Mouse (Mus musculus): ENCODE measurements around the gene Prkcb. TPM values are rescaled to one million over a fixed set of nuclear protein-coding genes. Genes with fewer than 3 reads are reported as not detected.

The Prkcb gene
- polyA plus RNA-seq, 1 experiment from 2014 or later: 206 TPM

DNA sequence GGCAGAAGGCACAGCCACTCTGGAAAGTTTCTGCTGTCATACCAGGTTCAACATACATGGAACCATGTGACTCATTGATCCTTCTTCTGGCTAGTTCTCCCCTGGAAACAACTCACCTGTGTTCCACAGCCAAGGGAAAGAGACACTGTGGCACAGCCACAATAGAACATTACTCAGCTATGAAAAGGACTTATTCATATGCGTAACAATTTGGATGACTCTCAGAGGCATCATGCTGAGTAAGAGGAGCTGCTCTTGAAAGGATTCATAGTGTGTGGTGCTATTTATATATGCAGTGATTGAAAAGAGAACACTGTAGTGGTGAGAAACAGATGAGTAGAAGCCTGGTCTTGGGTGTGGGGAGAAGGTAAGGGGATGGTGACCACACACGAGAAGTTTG is 217.9 kb downstream of the Prkcb start:
- DNase-seq (ENCODE audit: low spot score): no peak

DNA sequence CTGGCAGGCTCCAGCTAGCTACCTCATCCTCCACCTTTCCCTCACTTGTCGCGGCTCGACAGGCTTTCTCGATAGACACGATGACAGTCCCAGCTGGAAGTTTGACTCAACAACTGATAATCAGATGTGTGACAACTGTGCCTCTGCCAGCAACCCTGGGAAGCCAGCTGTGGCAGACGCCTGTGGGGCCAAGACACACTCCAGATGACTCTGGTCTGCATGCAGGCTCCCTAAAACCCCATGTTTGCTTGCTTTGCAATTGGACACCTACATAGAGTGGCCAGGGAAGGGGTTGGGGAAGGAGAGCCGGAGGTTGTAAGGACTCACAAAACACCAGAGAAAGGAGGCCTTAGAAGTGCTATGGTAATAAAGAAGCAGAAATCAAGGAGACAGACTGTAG is 221.4 kb downstream of the Prkcb start:
- no peak for DNase-seq (ENCODE audit: low spot score)

DNA sequence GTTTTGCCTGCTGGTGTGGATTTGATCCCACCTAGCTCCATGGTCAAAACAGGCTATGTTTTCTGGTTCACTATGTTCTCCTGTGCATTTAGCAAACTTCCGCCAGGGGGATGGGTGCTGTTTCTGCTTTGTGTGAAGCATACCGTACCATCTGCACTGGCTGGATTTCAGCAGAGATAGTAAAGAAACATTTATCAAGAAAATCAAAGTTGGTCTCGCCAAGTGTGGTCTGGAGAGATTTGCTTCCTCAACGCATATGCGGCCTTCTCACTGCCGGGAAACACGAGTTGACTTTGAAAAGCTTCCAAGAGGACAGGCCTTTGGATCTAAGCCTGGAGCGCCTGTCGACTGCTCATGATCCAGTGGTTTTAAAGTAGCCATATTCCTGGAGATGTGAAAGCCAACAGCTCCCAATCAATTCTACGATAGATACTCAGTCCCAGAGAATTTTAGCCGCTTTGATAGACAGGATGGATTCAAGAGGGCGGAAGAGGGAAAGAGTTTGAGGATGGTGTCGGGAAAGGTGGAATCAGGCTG is 223.9 kb downstream of the Prkcb start:
- DNase-seq (ENCODE audit: low spot score): no peak

DNA sequence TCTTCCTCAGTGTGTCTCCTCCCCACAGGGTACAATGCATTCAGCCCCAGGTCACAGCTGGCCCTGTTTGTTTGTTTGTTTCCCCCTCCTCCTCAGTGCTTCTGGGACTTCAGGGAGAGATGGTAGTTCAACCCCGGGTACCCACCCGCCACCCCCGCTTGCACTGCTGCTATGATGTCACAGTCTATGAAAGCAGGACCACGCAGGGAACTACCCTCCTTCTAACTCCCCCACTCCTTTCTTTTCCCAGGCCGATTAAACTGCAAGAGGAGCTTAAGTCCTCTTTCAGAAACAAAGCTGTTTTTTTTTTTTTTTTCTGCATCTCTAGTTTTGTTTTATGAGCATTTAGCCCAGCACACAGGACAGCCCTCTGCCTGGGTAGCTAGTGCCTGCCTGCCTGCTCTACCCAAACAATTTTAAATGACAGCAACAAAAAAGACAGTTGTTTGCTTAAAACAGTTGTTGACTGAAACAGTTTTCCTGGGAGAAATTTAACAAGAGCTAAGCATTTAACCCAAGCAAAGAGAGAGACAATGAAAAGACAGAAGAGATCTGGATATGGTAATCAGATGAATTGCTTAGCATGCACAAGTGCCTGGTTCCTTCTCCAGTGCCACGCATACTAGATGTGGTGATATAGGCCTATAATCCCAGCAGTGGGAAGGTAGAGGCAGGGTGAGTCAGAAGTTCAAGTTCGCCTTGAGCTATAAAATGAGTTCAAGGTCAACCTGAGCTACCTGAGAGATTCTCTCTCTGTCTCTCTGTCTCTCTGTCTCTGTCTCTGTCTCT is 232.5 kb downstream of the Prkcb start:
- DNase-seq (ENCODE audit: low spot score): no peak

DNA sequence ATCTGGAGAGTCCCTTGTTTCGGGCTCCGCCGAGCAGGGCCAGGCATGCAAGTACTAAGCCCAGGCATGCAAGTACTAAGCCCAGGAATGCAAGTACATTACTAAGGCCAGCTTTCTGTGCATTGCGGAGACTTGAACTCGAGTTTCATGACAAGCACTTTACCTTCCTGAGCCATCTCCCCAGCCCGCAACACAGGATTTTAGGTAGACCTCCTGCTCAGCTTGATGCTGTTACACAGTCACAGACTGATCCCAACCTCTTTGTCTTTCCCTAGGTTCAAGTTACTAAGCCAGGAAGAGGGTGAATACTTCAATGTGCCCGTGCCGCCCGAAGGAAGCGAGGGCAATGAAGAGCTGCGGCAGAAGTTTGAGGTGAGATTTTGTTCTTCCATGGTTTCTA is 239.7 kb downstream of the Prkcb start:
- no peak for DNase-seq (ENCODE audit: low spot score)

GRCm38 (mm10) chr7:122528646-122529045 is 240.1 kb downstream of the Prkcb start:
- DNase-seq (ENCODE audit: low spot score): no peak

DNA sequence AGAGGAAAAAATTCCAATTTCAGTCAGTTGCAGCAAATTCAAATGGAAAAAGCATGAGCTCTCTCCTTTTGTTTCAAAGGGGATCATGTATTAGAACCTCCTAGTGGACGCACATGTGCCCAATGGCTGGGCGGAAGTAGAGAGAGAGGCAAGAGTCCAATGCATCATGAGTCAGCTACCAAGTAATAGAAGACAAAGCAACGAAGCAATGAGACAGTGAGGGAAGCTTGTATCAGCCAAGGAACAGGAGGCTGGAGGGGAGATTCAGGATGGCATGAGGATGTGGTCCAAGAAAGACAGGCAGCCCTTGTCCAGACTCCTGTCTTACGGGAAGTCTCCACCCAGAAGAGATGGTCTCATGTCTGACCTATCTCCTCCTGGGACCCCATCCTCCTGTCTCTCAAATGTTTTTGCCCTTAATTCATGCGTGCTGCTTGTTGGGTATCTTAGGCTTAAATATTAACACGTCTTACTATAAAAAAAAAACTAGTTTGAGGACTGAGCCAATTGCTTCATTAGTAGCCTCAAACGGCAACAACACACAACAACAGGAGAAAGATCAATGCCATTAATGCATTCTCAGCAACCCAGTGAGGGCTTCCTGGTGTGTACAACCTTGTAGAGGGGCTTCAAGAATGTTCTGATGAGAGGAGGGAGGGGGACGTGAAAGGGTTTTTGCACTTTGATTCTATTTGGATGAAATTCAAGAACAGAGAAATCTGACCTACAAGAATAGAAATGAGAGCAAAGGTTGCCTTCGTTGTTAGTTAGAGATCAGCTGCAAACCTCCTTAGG is 245.2 kb downstream of the Prkcb start:
- no peak for DNase-seq (ENCODE audit: low spot score)

GRCm38 (mm10) chr7:122544616-122545015 is 256.1 kb downstream of the Prkcb start:
- DNase-seq (ENCODE audit: low spot score): no peak

- no peak for DNase-seq (ENCODE audit: low spot score)
These were observed 268.1 kb downstream of the Prkcb start for GRCm38 (mm10) chr7:122556575-122557140.

DNA sequence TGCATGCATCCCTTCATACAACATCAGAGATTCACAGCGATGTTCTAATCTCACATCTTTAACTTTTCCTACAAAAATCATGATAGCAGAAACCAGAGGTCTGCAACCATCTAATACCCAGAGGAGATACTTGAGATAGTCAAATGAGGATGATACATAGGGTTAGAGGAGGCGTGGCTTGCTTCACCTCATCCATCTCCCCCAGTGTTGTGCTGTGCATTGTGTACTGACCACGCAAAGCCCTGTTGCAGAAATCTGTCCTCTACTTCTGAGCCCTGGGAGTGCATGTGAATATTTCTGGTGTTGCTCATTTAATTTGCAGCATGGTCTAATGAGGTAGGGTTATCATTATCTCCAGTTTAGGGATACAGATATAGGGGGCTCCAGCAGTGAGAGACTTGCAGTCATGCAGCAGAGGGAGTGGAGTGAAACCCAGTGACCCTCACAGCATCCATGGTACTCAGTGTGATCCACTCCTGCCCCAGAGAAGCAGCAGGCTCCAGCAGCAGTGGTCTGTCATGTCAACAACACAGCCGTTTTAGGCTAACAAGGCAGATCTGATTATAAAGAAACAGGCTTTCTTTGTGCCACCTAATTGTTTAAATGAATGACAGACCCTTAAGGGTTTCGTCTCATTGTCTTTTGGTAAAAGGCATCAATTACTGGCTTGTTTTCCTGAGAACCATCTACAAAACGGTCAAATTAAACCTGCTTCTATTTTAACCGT is 269.7 kb downstream of the Prkcb start:
- no peak for DNase-seq (ENCODE audit: low spot score)

GRCm38 (mm10) chr7:122558912-122559311 is 270.4 kb downstream of the Prkcb start:
- no peak for DNase-seq (ENCODE audit: low spot score)

DNA sequence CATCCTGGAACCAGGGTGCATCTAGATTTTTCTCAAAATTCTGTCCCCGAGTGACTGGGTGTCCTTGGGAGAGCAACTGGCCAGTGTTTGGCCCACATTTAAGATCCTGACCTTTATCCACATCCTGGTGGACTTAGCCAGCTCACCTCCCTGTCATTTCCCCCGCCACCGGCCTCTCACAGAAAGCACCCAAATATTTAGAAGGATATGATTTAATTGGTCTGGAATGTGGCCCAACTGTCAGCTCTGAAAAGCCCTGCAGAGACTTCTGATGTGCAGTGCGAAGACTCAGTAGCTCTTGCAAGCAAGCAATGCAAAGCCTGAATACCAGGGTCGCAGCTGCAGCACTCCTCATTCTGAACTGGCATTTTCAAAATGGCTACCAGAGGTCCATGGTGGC is 274.0 kb downstream of the Prkcb start:
- DNase-seq (ENCODE audit: low spot score): no peak

DNA sequence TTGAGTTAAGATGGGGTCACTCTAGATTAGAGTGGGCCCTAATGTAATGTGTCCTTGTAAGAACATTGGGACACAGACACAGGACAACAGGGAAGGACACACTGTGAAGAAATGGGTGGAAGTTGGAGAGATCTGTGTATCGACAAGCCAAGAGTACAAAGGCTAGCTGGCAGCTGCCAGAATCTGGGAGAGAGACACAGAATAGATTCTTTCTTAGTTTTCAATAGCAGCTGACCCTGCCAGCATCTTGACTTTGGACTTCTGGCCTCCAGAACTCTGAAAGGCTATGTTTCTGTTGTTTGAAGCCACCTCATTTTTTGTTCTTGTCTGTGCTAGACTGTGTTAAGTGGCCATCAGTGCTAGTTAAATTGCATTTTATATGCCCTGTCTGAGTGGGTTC is 276.8 kb downstream of the Prkcb start:
- no peak for DNase-seq (ENCODE audit: low spot score)

DNA sequence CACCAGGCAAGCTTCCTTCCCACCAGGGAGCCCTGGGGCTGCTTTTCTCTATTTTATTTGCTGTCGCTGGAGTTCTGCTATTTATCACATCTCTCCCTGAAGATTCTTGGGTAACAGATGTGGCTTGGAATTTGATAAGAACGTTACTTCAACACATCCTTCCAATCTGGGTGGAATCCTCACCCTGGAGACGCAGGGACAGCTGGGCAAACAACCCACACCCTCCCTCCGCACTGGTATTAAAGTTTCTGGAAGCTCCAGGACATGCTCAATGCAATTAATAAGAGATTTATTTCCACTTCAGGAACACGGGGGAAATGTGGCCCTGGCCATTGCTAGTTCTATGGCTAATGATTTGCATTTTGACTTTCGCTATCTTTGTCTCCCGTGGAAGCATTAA is 277.5 kb downstream of the Prkcb start:
- DNase-seq (ENCODE audit: low spot score): no peak

DNA sequence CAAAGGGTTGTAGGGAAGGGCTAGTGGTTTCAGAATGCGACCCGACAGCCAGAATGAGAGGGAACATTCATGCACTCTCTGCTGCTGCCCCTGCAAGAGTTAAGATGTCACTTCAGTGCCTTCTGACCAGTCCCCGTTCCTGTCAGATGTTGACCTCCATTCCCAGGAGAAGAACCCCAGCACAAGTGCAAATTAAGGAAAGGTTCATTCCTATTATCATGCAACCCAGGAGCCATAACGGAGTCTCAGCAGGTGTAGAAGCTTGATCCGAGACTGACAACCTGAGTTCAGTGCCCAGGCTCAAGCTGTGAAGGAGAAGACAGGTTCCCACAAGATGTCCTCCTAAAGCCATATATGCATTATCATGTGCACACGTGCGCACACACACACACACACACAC is 280.2 kb downstream of the Prkcb start:
- no peak for DNase-seq (ENCODE audit: low spot score)

- no peak for DNase-seq (ENCODE audit: low spot score)
These were observed 281.9 kb downstream of the Prkcb start for GRCm38 (mm10) chr7:122570407-122570806.

DNA sequence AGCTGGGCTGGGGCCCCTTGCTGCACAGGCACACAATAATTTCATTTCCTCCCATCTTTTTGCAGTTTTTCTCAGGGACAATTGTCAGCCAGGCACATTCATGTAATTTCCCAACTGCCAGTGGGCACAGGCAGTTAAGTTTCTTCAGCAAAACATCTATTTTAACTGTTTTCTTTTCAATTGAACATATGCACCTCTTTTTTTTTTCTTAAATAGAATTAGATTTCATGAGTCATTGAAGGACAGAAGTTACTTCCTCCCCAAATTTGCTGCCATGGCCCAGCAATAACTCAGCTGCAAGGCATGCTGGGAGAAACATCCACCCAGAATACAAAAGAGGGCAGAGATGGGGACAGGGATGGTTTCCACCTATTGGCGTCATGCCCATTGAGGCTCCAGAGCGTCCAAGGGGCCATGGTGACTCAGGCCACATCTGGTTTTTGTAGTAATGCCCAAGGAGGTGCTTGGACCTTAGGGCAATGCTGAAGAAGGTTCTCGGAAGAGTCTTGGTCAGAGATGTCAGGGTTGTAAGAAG is 284.6 kb downstream of the Prkcb start:
- no peak for DNase-seq (ENCODE audit: low spot score)

GRCm38 (mm10) chr7:122574418-122574817 is 285.9 kb downstream of the Prkcb start:
- no peak for DNase-seq (ENCODE audit: low spot score)

DNA sequence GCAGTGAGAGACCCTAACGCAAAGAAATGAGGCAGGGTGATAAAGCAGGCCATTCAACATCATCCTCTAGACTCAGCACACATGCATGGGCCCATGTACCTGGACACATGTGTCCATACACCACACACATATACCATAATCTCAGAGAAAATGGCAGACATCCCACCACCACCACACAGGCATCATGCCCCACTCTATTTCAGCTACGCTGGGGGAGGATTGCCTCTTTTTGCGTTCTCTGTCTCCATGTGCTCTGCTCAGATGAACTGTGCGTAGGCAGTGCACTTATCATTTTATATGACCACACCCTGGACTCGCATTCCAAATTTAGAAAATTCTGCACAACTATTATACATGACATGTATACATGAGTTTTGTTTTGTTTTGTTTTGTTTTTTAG is 286.5 kb downstream of the Prkcb start:
- DNase-seq (ENCODE audit: low spot score): no peak

DNA sequence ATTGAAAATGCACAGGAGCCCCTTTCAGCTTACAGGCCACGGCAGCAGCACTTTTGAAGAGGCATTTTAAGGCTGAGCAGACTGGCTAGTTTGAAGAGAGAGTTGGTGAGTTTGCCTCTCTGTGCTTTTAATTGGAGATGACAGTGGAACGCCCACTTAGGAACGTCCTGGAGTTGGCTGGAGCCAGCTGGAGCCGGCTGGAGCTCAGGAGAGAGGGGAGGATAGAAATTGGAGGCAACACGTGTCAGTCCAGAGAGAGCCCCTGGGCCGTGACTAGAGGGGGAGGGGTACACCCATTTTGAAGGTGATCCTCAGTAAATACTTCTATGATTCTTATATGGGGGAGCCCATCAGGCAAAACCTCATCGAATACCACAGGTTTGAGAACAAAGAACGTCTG is 287.0 kb downstream of the Prkcb start:
- DNase-seq (ENCODE audit: low spot score): no peak

DNA sequence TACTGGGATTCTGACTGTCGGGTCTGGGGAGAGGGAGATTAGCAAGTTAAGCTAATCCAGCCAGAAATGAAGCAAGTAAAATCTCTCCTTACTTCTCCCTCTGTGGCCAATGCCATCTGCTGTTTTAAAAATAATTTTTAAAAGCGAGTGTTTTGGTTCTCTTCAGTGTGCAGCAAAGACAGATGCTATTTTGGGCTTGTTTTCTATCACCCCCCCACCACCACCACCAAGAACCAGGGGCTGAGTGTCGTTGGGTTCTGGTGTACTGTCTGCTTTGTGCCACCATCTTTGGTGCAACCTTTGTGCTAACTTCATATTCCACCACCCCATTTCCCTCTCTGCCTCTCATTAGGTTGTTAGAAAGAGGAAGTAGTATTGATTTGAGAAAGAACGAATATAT is 289.0 kb downstream of the Prkcb start:
- DNase-seq (ENCODE audit: low spot score): no peak

Measured in thymus, postnatal 0 days (tissue).